Mouse (Mus musculus) erythroblast, embryonic 14.5 days (primary cell): ENCODE results near the gene Aldh4a1. TPM values are rescaled to one million over a fixed set of nuclear protein-coding genes. Genes with fewer than 3 reads are reported as not detected.

Experiments
- H3K27me3 ChIP-seq: 2 replicates; pipeline ENCODE4 v1.6.1; 2012; ENCODE audit warnings: inconsistent platforms; ENCODE audit not compliant: control insufficient read depth
- H3K36me3 ChIP-seq: 2 replicates; pipeline ENCODE4 v1.6.1; 2012; ENCODE audit warnings: mild to moderate bottlenecking, inconsistent platforms; ENCODE audit not compliant: control insufficient read depth
- H3K4me1 ChIP-seq: 2 replicates; pipeline ENCODE4 v1.6.1; 2012; ENCODE audit warnings: inconsistent platforms; ENCODE audit not compliant: control insufficient read depth
- H3K4me3 ChIP-seq: replicated peaks from 2 replicates; pipeline ENCODE3; 2012; ENCODE audit warnings: moderate library complexity, mild to moderate bottlenecking, inconsistent platforms
- H3K9me3 ChIP-seq: 2 replicates; pipeline ENCODE4 v1.6.1; 2012; ENCODE audit warnings: low read length, inconsistent platforms, mixed read lengths; ENCODE audit not compliant: control insufficient read depth
- GATA1 ChIP-seq: IDR thresholded peaks from 2 replicates; pipeline ENCODE4 v1.6.1; 2012; ENCODE audit warnings: low read length, inconsistent platforms, mixed read lengths
- TAL1 ChIP-seq: IDR thresholded peaks from 3 replicates; pipeline ENCODE4 v1.6.1; 2012; ENCODE audit warnings: low read length, inconsistent platforms, mixed read lengths
- polyA plus RNA-seq: library from polyadenylated mRNA; stranded (reverse); fragments of >175 nt; gene quantifications from 2 replicates; pipeline ENCODE4 v1.2.3, GENCODE M21; 2012

The Aldh4a1 gene
- polyA plus RNA-seq, 1 experiment, result 0.75 TPM

DNA sequence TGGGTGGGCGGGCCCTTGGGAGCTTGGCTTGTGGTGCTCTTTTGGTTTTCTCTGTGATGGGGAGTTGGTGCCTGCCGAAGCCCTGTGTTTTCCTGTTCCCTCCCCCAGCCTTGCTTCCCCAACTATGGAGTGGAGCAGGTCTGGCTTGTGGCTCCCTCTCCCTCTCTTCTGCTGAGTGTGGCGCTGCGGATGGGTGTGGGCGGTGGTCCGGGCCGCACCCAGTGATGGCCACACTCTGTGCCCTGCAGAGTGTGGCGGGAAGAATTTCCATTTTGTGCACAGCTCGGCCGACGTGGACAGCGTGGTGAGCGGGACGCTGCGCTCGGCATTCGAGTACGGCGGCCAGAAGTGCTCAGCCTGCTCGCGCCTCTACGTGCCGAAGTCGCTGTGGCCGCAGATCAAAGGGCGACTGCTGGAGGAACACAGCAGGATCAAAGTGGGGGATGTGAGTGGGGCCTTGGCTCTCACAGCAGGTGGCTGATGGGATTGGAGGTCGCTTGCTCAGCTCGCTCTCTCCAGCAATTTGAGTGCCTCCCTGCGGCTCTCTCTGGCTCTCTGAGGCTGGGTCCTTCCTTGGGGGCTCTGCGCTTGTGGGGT is 19.3 kb downstream of the Aldh4a1 start:
- no peak overlapping the region for H3K4me3 ChIP-seq
- peaks cover 42% of the 10 kb centered on the region for H3K36me3 ChIP-seq
- H3K27me3 ChIP-seq, result peaks cover 12% of the 10 kb centered on the region
- H3K9me3 ChIP-seq, result no peaks in the 10 kb centered on the region
- peaks cover 8% of the 10 kb centered on the region for H3K4me1 ChIP-seq
- TF ChIP-seq TAL1, result no peak
- no peak for TF ChIP-seq GATA1

DNA sequence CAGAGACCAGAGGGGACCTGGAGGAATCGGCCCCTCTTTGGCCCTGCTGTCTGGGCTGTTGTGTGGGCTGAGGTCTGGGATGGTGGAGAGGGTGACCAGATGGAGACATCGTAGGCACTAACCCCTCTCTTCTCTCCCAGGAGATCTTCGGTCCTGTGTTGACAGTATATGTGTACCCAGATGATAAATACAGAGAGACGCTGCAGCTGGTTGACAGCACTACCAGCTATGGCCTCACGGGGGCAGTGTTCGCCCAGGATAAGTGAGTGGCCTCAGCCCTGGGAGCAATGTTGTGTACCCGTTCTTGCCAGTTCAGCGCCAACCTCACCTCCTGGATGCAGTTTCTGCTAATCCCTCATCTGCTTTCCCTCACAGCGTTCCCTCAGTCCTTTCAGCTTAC is 21.3 kb downstream of the Aldh4a1 start:
- TF ChIP-seq TAL1 (no peak), GATA1 (no peak)
- Histone ChIP-seq H3K27me3 (peaks cover 12% of the 10 kb centered on the region), H3K9me3 (no peaks in the 10 kb centered on the region), H3K36me3 (peaks cover 38% of the 10 kb centered on the region), H3K4me1 (peaks cover 8% of the 10 kb centered on the region), H3K4me3 (no peak overlapping the region)

DNA sequence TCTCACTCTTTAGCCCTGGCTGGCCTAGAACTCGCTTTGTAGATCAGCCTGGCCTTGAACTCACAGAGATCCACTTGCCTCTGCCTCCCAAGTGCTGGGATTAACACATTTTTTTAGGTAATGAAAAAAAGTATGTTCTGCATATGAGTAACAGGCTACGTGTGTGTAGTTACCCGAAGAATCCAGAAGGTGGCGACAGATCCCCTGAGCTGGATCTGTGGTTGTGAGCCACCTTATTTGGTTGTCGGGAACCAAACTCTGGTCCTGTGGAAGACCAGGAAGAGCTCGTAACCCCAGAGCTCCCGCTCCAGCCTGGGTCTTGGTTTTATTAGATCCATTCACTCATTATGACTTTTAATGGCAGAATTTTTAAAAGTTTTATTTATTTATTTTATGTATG is 24.2 kb downstream of the Aldh4a1 start:
- peaks cover 6% of the 10 kb centered on the region for H3K4me1 ChIP-seq
- H3K4me3 ChIP-seq, result no peak overlapping the region
- no peaks in the 10 kb centered on the region for H3K9me3 ChIP-seq
- peaks cover 6% of the 10 kb centered on the region for H3K27me3 ChIP-seq
- peaks cover 39% of the 10 kb centered on the region for H3K36me3 ChIP-seq
- TF ChIP-seq TAL1 (no peak), GATA1 (no peak)

DNA sequence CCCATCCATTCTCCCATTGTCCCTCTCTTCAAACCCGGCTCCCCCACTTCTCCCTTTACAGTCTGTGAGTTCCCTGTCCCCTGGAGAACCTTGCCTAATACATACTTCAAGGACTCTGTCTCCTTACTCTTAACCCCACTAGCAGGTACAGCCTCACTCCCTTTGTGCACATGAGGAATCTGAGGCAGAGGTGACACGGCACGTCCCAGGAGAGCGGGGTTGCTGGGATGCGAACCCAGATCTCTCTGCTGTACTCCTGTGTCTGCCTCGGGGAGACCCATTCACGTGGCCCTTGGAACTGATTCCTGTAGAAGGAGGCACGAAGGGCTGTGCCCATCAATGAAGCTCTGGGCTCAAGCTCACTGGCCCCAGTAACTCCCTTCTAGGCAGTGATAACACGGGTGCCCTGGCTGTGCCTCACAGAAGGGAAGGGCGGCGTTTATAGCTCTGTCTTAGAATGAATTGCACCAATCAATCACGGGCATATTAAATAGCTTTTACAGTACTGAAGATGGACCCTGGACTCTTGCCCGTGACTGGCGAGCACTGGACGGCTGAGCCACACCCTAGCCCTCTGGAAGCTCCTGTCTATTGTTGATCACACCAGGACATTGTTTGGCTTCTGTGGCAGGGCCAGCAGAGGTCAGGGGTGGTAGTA is 27.5 kb downstream of the Aldh4a1 start:
- H3K27me3 ChIP-seq, result no peaks in the 10 kb centered on the region
- H3K9me3 ChIP-seq, result no peaks in the 10 kb centered on the region
- peaks cover 17% of the 10 kb centered on the region for H3K36me3 ChIP-seq
- no peaks in the 10 kb centered on the region for H3K4me1 ChIP-seq
- no peak overlapping the region for H3K4me3 ChIP-seq
- no peak for TF ChIP-seq GATA1
- TF ChIP-seq TAL1, result no peak

DNA sequence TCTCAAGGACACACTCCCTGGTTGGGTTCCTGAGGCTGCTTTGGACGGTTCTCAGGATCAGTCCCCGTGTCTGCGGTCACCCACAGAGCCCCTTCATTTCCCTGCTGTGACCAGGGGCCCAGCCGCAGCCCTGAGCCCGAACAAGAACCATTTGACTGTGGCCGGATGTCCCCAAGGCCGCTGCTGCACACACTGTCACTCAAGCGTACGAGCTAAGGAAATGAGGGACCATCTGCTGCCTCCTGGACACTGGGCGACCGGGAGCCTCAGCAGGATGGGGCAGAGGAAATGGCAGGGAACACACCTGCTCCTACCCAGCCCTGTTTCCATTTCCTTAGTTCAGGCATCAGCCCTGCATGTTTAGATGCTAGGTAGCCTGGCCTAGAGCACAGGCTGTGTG is 28.2 kb downstream of the Aldh4a1 start:
- H3K4me1 ChIP-seq, result no peaks in the 10 kb centered on the region
- H3K27me3 ChIP-seq, result no peaks in the 10 kb centered on the region
- no peak overlapping the region for H3K4me3 ChIP-seq
- H3K36me3 ChIP-seq, result peaks cover 17% of the 10 kb centered on the region
- no peaks in the 10 kb centered on the region for H3K9me3 ChIP-seq
- TF ChIP-seq TAL1, result no peak
- TF ChIP-seq GATA1, result no peak

DNA sequence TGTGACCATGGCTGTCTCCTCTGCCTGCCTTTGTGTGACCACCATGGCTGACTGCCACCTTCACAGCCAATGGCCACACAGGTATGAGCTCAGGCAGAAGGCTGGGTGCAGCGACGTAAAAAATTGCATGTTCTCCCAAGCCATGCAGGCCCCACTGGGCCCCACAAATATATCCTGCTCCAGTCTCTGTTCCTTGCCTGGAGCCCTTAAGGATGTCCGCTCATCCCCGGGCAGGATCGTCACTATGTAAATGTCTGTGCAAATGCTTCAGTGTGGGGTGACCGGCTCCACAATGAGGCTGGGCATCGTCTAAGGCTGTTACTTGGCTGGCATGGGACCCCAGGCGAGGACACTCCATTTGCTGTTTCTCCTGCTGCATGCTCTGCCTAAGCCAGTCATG is 30.6 kb downstream of the Aldh4a1 start, which contains the start of gene Tas1r2:
Gene Tas1r2 (plus strand): TSS at position 301 of the 400 bp plus-strand sequence.
- H3K4me3 ChIP-seq, result no peak within 1 kb of the TSS
- TF ChIP-seq TAL1, result no peak
- TF ChIP-seq GATA1, result no peak
- H3K36me3 ChIP-seq, result peaks cover 8% of the 10 kb centered on the region
- H3K4me1 ChIP-seq, result no peaks in the 10 kb centered on the region
- no peaks in the 10 kb centered on the region for H3K27me3 ChIP-seq
- peaks cover 1% of the 10 kb centered on the region for H3K9me3 ChIP-seq

DNA sequence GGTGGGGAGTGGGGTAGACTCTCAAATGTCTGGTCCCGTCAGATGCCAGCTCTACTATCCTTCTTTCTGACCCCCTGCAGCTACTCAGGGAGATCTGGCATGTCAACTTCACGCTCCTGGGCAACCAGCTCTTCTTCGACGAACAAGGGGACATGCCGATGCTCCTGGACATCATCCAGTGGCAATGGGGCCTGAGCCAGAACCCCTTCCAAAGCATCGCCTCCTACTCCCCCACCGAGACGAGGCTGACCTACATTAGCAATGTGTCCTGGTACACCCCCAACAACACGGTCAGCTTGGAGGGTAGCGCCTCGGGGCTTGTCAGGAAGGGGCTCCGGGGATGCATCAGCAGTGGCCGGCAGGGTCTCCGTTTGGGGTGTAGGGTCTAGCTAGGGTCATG is 39.2 kb downstream of the Aldh4a1 start:
- H3K36me3 ChIP-seq, result no peaks in the 10 kb centered on the region

DNA sequence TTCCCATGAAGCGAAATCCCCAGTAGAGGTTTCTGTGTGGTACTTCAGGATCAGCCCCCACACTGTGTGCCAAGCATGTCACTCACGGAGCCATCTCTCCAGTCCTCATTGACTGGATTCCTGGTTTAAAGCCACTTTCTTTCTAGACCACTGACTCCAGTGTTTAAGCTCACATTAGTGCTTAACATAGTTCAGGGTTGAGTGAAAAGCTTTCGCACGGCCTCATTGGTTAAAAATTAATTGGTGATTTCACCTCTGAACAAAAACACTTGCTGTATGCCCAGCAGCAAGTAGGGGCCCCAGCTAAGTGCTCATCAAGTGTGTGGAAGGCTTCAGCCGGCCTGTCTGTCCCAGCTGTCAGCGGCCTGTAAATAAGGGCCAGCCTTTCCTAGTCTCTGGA is 45.0 kb downstream of the Aldh4a1 start:
- no peak for TF ChIP-seq GATA1
- Histone ChIP-seq H3K4me1 (no peaks in the 10 kb centered on the region), H3K9me3 (peaks cover 4% of the 10 kb centered on the region; the same call in 1 of the 2 replicates), H3K27me3 (no peaks in the 10 kb centered on the region), H3K4me3 (no peak overlapping the region), H3K36me3 (no peaks in the 10 kb centered on the region)

More for the DNA sequence above, 39.2 kb downstream of the Aldh4a1 start:
- H3K4me1 ChIP-seq, result no peaks in the 10 kb centered on the region
- no peak for TF ChIP-seq GATA1
- no peak for TF ChIP-seq TAL1
- H3K27me3 ChIP-seq, result no peaks in the 10 kb centered on the region; the same call in 1 of the 2 replicates
- peaks cover 23% of the 10 kb centered on the region for H3K9me3 ChIP-seq
- no peak overlapping the region for H3K4me3 ChIP-seq

DNA sequence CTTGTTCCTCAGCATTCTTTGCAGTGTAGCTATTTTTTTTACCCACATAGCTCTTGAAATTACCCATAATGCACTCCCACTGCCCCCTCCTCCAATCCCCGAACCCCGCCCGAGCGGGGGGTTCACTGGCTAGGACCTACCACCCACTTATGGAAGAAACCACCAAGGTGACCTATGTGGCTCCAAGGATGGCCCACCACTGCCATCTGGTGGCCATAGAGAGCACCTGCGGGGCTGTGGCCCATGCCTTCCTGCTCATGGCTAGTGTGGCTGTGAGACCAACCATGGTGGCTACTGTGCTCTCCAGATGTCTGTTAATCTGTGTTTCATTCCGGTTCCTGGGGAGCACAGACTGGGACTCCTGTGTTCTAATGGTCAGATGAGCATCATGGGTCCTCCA is 47.2 kb downstream of the Aldh4a1 start:
- Histone ChIP-seq H3K4me3 (no peak overlapping the region), H3K27me3 (no peaks in the 10 kb centered on the region), H3K36me3 (no peaks in the 10 kb centered on the region), H3K9me3 (peaks cover 4% of the 10 kb centered on the region; the same call in 1 of the 2 replicates), H3K4me1 (no peaks in the 10 kb centered on the region)
- no peak for TF ChIP-seq GATA1
- no peak for TF ChIP-seq TAL1

DNA sequence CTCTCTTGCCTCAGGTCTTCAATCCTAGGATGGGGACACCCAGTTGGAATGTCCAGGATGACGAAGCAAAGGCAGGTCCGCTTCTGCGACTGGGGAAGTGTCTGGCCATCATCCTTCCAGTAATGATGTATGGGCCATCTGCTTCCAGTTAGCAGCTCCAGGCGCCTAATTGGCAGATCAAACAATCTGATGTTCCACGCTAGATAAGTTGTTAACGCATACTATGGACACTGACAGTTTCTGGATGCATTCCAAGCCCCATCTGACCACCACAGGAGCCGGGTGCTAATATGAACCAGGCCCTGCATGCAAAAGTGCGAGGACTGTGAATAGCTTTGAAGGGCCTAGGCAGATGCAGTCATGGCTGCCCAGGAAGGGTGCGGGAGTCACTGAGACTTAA is 53.0 kb downstream of the Aldh4a1 start:
- Histone ChIP-seq H3K4me3 (no peak overlapping the region), H3K27me3 (no peaks in the 10 kb centered on the region), H3K9me3 (peaks cover 8% of the 10 kb centered on the region), H3K36me3 (no peaks in the 10 kb centered on the region), H3K4me1 (no peaks in the 10 kb centered on the region)
- TF ChIP-seq TAL1, result no peak
- no peak for TF ChIP-seq GATA1
